Mouse (Mus musculus) left cerebral cortex, postnatal 25 days (tissue): ENCODE results near the gene Il1b. TPM values are rescaled to one million over a fixed set of nuclear protein-coding genes. Genes with fewer than 3 reads are reported as not detected.

ENCODE experiments used
- DNase-seq, 2 experiments: peaks; one replicate each; pipeline ENCODE4 v3.0.0; 2022; ENCODE audit warnings: low spot score in 2 of 2, mixed read lengths in 1 of 2
- intact Hi-C: fragments of 180-260 bp; cut with DNase I; formaldehyde crosslinking; loops from one replicate; pipeline ENCODE4 v1.15.1; 2025
- total RNA-seq, 2 experiments: library from RNA; stranded (reverse); gene quantifications; 2 replicates each; pipeline ENCODE4 v1.2.3; 2021

Gene Il1b
- not detected for total RNA-seq

GRCm38 (mm10) chr2:129371039-129371438 is at the start of gene Il1b:
Gene Il1b (minus strand): TSS chr2:129371139.
- DNase-seq, result no peak

DNA sequence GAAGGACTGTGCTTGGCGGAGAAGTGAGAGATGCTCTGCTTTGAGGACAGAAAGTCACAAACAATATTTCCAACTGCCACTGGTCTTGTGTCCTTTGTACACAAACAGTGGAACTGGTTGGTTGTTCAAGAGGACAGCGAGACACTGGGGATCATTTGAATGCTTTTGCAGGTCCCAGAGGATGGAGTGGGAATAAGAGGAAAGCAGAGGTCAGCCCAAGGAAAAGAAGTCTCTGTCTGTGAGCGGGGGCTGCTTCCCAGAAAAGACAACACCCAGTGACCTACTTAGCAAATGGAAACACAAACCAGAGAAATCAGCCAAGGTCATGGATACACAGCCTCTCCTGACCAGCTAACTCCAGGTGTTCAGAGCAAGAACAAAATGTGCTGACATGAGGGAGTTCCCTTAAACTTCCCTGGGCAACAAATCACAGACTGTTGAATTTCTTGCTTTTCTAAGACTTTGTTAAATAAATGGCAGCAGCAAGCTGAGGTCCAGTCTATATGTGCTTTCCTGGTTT is 48.5 kb upstream of the Il1b start:
- intact Hi-C loops, result no loop called here
- DNase-seq, result no peak

More at GRCm38 (mm10) chr2:129371039-129371438, at the start of gene Il1b:
- intact Hi-C loops, result no loop called here

DNA sequence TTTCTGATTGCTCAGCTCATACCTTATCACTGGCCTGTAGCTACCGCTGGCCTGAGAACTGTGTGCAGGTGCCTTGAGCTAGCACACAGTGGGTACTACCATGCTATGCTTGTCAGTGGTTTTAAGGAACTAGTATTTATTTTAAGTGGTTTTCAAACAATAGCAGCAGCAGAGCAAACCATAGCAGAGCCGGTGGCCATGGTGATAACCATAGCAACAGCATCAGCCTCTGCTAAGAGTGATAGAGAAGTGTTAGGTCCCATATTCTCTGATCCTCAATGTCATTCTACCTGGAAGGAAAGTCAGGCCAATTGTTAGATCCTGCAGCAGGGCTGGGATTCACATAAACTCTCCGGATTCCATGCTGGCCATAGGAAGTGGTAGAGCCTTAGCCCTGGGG is 43.7 kb upstream of the Il1b start:
- intact Hi-C loops, result no loop called here
- DNase-seq, result no peak

DNA sequence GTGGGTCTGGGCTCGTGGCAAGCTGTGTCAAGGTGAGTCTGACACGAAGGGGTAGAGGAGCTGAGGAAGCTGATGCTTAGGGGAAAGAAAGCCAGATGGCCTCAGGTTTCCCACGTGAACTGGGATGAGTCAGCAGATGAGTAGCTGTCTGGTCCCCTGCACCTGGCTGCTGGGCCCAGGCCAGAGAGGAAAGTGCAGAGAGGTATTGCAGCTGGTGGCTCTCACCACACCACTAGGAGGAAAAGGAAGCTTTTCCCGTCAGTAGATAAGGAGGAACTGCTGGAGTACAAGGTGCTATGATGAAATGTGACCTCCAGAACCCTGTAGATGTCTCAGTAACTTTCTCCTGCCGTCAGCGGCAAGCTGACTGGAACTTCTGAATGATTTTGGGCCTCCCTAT is 42.5 kb upstream of the Il1b start:
- intact Hi-C loops, result no loop called here
- no peak for DNase-seq

DNA sequence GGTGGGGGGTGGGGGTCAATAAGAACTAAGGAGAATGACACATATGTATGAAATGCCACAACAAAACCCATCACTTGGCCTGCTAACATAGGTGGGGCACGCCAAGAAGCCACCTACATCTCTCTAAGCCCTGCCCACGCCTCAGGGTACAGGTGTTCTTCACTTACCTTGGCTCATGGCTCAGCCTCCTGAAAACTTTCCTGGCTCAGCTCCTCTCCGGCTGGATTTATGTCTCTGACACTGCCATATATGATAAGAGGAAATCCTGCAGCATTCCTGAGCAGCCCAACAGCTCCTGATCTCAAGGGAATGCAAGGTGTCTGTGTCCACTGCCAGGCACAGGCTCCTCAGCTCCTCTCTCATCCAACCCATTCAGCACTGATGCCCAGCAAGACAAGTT is 40.7 kb upstream of the Il1b start:
- no peak for DNase-seq
- intact Hi-C loops, result no loop called here

DNA sequence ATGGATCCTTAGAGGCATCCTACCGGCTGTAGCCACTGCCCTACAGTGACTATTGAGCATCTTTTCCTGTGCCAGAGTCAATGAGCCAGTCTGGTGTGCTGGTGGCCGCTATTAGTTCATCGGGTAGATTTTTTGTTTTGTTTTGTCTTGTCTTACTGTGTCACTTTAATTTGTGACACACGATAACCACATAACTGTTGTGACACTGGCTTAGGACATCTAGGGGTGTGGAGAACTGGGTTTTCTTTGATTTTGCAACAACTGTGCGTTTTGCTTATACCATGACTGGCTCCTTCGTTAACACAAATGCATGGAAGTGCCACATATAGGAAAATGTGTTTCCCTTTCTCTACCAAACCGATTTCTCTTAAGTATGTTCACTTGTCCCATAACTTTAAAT is 39.4 kb upstream of the Il1b start:
- no peak for DNase-seq
- intact Hi-C loops, result no loop called here

GRCm38 (mm10) chr2:129408476-129408875 is 37.5 kb upstream of the Il1b start:
- intact Hi-C loops, result loop anchor here (2.0 to 5.0 kb wide), 4 partner anchors 48 to 146 kb away; partner anchors contain the start of gene Ckap2l

GRCm38 (mm10) chr2:129407596-129407995 is 36.7 kb upstream of the Il1b start:
- DNase-seq, result no peak
- intact Hi-C loops, result loop anchor here (5.0 kb wide), 2 partner anchors 85 to 145 kb away; no protein-coding TSS in a partner anchor

More at GRCm38 (mm10) chr2:129408476-129408875, 37.5 kb upstream of the Il1b start:
- DNase-seq, result peak; percentile 85 to 97

DNA sequence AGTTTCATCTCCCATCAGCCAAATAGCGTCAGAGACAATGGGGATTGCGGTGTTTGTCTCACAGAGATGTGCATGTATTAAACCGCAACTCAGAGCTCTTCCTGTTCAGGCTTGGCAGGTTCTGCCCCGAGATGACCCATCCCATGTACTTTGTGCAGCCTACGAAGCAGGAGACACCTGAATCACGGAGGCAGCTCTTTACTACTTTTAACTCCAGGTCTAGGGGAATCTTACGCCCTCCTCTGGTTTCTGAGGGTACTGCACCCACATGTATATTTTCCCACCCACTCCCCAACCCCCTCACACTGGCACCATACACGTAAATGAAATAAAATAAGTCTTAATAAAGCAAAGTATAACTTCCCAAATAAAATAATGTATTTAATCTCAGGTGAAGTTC is 35.6 kb upstream of the Il1b start:
- intact Hi-C loops, result loop anchor here (5.0 kb wide), 2 partner anchors 84 to 144 kb away; no protein-coding TSS in a partner anchor
- DNase-seq, result no peak

- intact Hi-C loops, result no loop called here
Measured at GRCm38 (mm10) chr2:129403786-129404185, 32.8 kb upstream of the Il1b start.

GRCm38 (mm10) chr2:129402330-129402729 is 31.4 kb upstream of the Il1b start:
- no peak for DNase-seq
- intact Hi-C loops, result no loop called here

More at GRCm38 (mm10) chr2:129403786-129404185, 32.8 kb upstream of the Il1b start:
- no peak for DNase-seq

DNA sequence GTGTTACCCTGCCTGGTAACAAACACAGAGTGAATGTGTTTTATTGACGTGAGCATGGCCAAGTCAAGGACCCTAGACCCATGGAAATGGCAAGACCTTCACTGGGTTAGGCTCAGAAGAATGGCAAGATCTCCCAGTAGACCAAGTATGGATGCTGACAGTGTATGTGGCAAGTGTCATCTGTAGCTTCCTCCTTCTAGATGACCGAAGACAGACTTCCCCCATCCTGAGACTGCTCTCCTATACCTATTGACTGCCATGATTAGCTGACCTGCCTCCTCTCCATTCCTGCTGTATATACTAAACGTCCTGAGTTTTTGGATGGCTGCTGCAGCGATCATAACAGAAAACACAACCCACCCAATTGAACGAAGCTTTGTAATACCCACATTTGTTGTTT is 30.9 kb upstream of the Il1b start:
- no peak for DNase-seq
- intact Hi-C loops, result no loop called here

DNA sequence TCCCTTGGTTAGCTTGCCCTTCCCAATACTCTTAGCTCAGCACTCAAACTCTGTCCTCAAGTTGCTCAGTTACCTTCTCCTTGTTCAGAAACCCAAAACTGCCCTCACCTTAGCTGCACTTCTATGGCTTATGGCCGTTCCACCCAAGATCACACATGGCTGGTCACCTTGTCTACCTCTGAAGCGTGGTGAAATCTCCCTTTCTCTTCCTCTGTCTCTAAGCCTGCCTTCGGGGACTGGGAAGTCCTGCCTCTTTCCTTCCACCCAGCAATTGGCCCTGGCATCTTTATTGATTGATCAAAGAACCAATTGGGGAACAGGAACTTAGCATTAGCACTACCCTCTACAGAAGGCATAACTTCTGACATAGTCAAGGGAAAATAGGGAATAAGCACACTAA is 27.2 kb upstream of the Il1b start:
- no peak for DNase-seq

GRCm38 (mm10) chr2:129393524-129393923 is 22.6 kb upstream of the Il1b start:
- DNase-seq, result no peak
- intact Hi-C loops, result no loop called here

More for the DNA sequence above, 27.2 kb upstream of the Il1b start:
- intact Hi-C loops, result no loop called here

GRCm38 (mm10) chr2:129390161-129390560 is 19.2 kb upstream of the Il1b start:
- intact Hi-C loops, result no loop called here
- no peak for DNase-seq

GRCm38 (mm10) chr2:129389323-129389722 is 18.4 kb upstream of the Il1b start:
- DNase-seq, result no peak
- intact Hi-C loops, result no loop called here

DNA sequence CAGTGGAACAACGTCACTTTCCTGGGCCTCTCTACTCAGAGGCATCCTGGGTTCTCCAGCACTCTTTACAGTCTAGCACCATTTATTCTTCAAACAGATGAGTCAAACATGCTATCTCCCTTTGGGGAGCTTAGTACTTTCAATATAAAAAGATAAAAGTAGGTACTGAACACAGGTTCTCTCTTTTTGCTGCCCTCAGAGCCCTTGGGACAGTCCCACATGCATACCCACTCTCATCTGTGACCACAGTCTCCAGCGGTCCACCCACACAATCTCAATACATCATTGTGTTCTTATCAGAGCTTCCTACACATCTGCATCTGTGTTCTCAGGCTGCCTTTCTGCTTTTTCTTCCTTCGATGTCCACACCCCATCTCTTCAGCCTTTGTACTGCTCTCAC is 14.4 kb upstream of the Il1b start:
- DNase-seq, result no peak
- intact Hi-C loops, result no loop called here

DNA sequence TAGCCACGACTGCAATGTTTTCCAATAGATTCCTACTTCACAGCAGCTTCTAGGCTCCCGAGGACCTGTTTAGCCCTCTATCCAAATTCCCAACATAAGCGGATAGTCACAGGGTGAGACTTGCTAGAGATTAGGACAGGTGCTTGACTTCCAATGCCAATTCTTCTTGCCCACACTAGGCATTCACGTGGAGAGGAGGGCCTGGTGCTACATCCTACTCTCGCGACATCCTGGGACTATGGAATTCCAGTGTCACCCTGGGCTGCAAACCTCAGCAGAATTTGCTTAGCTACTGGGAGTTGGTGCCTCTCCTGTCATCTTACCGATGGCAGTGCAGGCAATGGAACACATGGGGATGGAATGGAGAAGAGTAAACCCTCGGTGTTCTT is 13.3 kb upstream of the Il1b start:
- intact Hi-C loops, result no loop called here
- DNase-seq, result no peak

- DNase-seq, result no peak
- intact Hi-C loops, result no loop called here
Measured at GRCm38 (mm10) chr2:129383512-129384271, 12.8 kb upstream of the Il1b start.

GRCm38 (mm10) chr2:129380746-129381474 is 10.0 kb upstream of the Il1b start:
- intact Hi-C loops, result no loop called here

GRCm38 (mm10) chr2:129380211-129380610 is 9.3 kb upstream of the Il1b start:
- no peak for DNase-seq
- intact Hi-C loops, result no loop called here

More at GRCm38 (mm10) chr2:129380746-129381474, 10.0 kb upstream of the Il1b start:
- no peak for DNase-seq
